Comparison of ENCODE assay signal across 8 mouse cellular contexts in genomic region chr16:31428335-31428674, GRCm38 (mm10). TPM values are rescaled to one million over a fixed set of nuclear protein-coding genes. Genes with fewer than 3 reads are reported as not detected.
A peak's percentile ranks its signal among the peaks of the same experiment; 100 is the strongest.
DNase-seq lines count a peak whose midpoint lies in the region; ATAC-seq lines count a peak whose summit lies in the region.

No protein-coding gene starts in this region.

- DNase-seq in liver, embryonic 11.5 days (ENCODE audit: low spot score), result no peak
- DNase-seq in liver, result no peak
- DNase-seq in embryonic facial prominence, embryonic 14.5 days (ENCODE audit: low spot score), result no peak
- no peak for DNase-seq in gastrocnemius, postnatal 36 days
- DNase-seq in urinary bladder, postnatal 10 days (ENCODE audit: low spot score), result no peak

- no peak overlapping the region for H3K27ac ChIP-seq in liver, embryonic 11.5 days (ENCODE audit: low read depth, low read length)
- H3K27ac ChIP-seq in embryonic facial prominence, embryonic 14.5 days (replicated peaks; ENCODE audit: low read depth, low read length), result peak overlapping the region; percentile 49; the same call in 1 of the 2 replicates
- H3K27ac ChIP-seq in intestine, embryonic 15.5 days, result peak overlapping the region; percentile 93
- peak overlapping the region; percentile 98 for H3K27ac ChIP-seq in neural tube, embryonic 13.5 days (replicated peaks)

- WGBS in liver, embryonic 11.5 days, result 6% methylated on average over 11 of the region's 11 CpGs
- WGBS in embryonic facial prominence, embryonic 14.5 days, result 5% methylated on average over 11 of the region's 11 CpGs
- WGBS in intestine, embryonic 15.5 days, result 4% methylated on average over 11 of the region's 11 CpGs
- WGBS in neural tube, embryonic 13.5 days, result 4% methylated on average over 11 of the region's 11 CpGs

- H3K4me2 ChIP-seq in liver, embryonic 11.5 days, result peak overlapping the region; percentile 99
- H3K4me2 ChIP-seq in embryonic facial prominence, embryonic 14.5 days (ENCODE audit: low read depth, low read length), result peak overlapping the region; percentile 95
- peak overlapping the region; percentile 93 for H3K4me2 ChIP-seq in intestine, embryonic 15.5 days (replicated peaks)
- H3K4me2 ChIP-seq in neural tube, embryonic 13.5 days, result peak overlapping the region; percentile 77

- peak overlapping the region; percentile 65 for H3K9ac ChIP-seq in liver, embryonic 11.5 days (ENCODE audit: low read depth, low read length)
- H3K9ac ChIP-seq in embryonic facial prominence, embryonic 14.5 days (ENCODE audit: low read depth, low read length), result peak overlapping the region; percentile 61
- peak overlapping the region; percentile 69 for H3K9ac ChIP-seq in intestine, embryonic 15.5 days
- peak overlapping the region; percentile 93 for H3K9ac ChIP-seq in neural tube, embryonic 13.5 days

- peaks cover 37% of the 10 kb centered on the region for H3K4me1 ChIP-seq in liver, embryonic 11.5 days (replicated peaks; ENCODE audit: control insufficient read depth, insufficient read depth, low read length)
- 0 out of 2 replicates have a peak, but pooled peaks cover 4% of the 10 kb centered on the region for H3K4me1 ChIP-seq in embryonic facial prominence, embryonic 14.5 days (ENCODE audit: control insufficient read depth, insufficient read depth, low read length)
- peaks cover 19% of the 10 kb centered on the region for H3K4me1 ChIP-seq in intestine, embryonic 15.5 days (replicated peaks)
- peaks cover 33% of the 10 kb centered on the region for H3K4me1 ChIP-seq in neural tube, embryonic 13.5 days (replicated peaks)

- H3K9me3 ChIP-seq in liver, embryonic 11.5 days (ENCODE audit: control insufficient read depth, low read length), result no peaks in the 10 kb centered on the region
- H3K9me3 ChIP-seq in embryonic facial prominence, embryonic 14.5 days (ENCODE audit: control insufficient read depth, low read length), result no peaks in the 10 kb centered on the region
- H3K9me3 ChIP-seq in intestine, embryonic 15.5 days, result no peaks in the 10 kb centered on the region
- H3K9me3 ChIP-seq in neural tube, embryonic 13.5 days, result no peaks in the 10 kb centered on the region

- ATAC-seq in liver, embryonic 11.5 days (replicated peaks; ENCODE audit: low FRiP score), result no peak
- no peak for ATAC-seq in embryonic facial prominence, embryonic 14.5 days (ENCODE audit: low read depth)
- ATAC-seq in intestine, embryonic 15.5 days, result no peak
- no peak for ATAC-seq in neural tube, embryonic 13.5 days (ENCODE audit: low read depth)
- ATAC-seq in erythroid progenitor cell, adult 5-6 weeks (replicated peaks; ENCODE audit: low FRiP score, poor library complexity, severe bottlenecking), result no peak

- intact Hi-C loops in gastrocnemius, postnatal 36 days (cut with DNase I), result no loop called here

- H3K36me3 ChIP-seq in liver, embryonic 11.5 days (ENCODE audit: control insufficient read depth, insufficient read depth, low read length), result no peaks in the 10 kb centered on the region
- H3K36me3 ChIP-seq in embryonic facial prominence, embryonic 14.5 days (ENCODE audit: control insufficient read depth, insufficient read depth, low read length), result no peaks in the 10 kb centered on the region
- H3K36me3 ChIP-seq in intestine, embryonic 15.5 days, result no peaks in the 10 kb centered on the region
- H3K36me3 ChIP-seq in neural tube, embryonic 13.5 days, result no peaks in the 10 kb centered on the region

- peaks cover 24% of the 10 kb centered on the region for H3K27me3 ChIP-seq in liver, embryonic 11.5 days (replicated peaks; ENCODE audit: control insufficient read depth, insufficient read depth, low read length)
- H3K27me3 ChIP-seq in embryonic facial prominence, embryonic 14.5 days (replicated peaks; ENCODE audit: control insufficient read depth, insufficient read depth, low read length), result peaks cover 25% of the 10 kb centered on the region
- no peaks in the 10 kb centered on the region; the same call in 1 of the 2 replicates for H3K27me3 ChIP-seq in intestine, embryonic 15.5 days (replicated peaks)
- H3K27me3 ChIP-seq in neural tube, embryonic 13.5 days, result peaks cover 14% of the 10 kb centered on the region

- H3K4me3 ChIP-seq in liver, embryonic 11.5 days (ENCODE audit: low read depth, low read length), result peak overlapping the region; percentile 56
- H3K4me3 ChIP-seq in embryonic facial prominence, embryonic 14.5 days (ENCODE audit: low read depth, low read length), result peak overlapping the region; percentile 54
- H3K4me3 ChIP-seq in intestine, embryonic 15.5 days (replicated peaks), result peak overlapping the region; percentile 65
- H3K4me3 ChIP-seq in neural tube, embryonic 13.5 days, result peak overlapping the region; percentile 74

RNA-seq across cellular contexts. Expression of gene Bdh1, which starts 6.2 kb away (rescaled TPM):
- 42.8 and 47.2 TPM in 2 replicates for polyA plus RNA-seq in liver, embryonic 11.5 days (2014; fragmentation: Nextera tagmentation; extraction: Ambion mirVana)
- polyA plus RNA-seq in embryonic facial prominence, embryonic 14.5 days (2014; fragmentation: Nextera tagmentation; extraction: Ambion mirVana), result 29.8 and 30.4 TPM in 2 replicates
- polyA plus RNA-seq in intestine, embryonic 15.5 days (2015; fragmentation: Nextera tagmentation; extraction: Ambion mirVana), result 174 and 190 TPM in 2 replicates
- 88.5 and 93.4 TPM in 2 replicates for polyA plus RNA-seq in neural tube, embryonic 13.5 days (2015; fragmentation: Nextera tagmentation; extraction: Ambion mirVana)
- 10 to 100 TPM; 42.7 to 51.2 TPM for total RNA-seq in gastrocnemius, postnatal 36 days (2021)
- not detected in 2 replicates for total RNA-seq in erythroid progenitor cell, adult 5-6 weeks (2015; ENCODE audit: low replicate concordance)
- 4.2 TPM in 1 of 2 replicates, not detected in the other for total RNA-seq in erythroid progenitor cell, adult 5-6 weeks (2017; ENCODE audit: low replicate concordance)
